Mouse (Mus musculus) T-helper 1 cell (primary cell): ENCODE measurements around the gene Rrp1.
"Not testable (repeated sequence)": the region's sequence is repeated elsewhere in the genome, so short reads cannot be mapped to it uniquely, and the experiment has no call there.

Experiments
- in situ Hi-C: fragments of 300-600 bp; cut with MboI, MseI; formaldehyde crosslinking; loops from one replicate; pipeline ENCODE4 v1.15.1; 2025; ENCODE audit warnings: high pct_unique_total_duplicates

Gene Rrp1

DNA sequence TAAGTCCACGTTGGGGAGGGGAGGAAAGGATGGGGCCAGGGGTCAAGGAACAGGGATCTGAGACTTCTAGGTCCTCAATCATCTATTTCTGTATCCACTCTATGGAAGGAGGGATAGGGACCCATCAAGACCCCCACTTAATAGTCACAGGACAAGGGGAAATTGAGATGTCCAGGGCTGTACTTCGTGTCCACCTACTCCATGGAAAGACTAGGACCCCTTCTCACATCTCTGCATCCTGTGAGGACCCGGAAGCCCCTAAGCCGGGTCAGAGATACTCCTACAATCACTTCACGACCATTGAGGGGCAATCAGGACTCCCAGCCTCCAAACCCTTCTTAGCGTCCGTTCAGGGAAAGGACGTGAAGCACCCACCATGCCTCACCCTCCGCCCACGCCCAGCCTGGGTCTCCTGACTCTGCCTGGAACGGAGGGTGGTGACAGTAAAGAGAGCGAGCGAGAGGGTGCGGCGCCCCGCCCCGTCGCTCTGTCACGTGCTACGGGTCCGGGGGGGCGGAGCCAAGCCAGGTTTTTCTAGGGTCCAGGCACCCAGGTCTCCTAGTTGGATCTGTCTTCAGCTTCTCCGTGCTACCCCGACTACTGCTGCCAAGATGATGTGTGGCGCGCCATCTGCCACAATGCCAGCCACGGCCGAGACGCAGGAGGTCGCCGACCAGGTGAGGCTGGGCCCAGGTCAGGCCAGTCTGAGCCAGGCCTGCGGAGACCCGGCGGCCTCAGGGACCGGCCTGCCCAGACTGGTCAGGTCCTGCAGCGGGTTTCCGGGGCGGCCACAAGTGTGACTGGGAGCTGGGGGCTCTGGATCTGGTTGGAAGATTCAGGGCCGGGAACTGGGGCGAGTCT lies 12.6 kb upstream of the Rrp1 start, which contains the start of gene Cstb:
TSS of gene Cstb (plus strand) at position 489 of the 861 bp plus-strand sequence.
- in situ Hi-C loops, result no loop called here

DNA sequence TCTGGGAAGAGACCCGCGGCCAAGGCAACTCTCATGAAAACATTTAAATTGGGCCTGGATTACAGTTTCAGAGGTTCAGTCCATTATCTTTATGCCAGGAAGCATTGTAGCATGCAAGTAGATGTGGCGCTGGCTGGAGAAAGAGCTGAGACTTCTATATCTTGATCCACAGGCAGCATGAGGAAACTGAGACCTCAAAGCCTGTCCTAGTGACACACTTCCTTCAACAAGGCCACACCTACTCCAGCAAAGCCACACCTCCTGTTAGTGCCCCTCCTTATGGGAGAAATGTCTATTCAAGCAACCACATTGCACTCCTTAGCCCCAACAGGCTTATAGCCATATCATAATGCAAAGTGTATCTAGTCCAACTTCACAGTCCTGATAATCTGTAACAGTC lies 9.8 kb upstream of the Rrp1 start:
- in situ Hi-C loops, result no loop called here

DNA sequence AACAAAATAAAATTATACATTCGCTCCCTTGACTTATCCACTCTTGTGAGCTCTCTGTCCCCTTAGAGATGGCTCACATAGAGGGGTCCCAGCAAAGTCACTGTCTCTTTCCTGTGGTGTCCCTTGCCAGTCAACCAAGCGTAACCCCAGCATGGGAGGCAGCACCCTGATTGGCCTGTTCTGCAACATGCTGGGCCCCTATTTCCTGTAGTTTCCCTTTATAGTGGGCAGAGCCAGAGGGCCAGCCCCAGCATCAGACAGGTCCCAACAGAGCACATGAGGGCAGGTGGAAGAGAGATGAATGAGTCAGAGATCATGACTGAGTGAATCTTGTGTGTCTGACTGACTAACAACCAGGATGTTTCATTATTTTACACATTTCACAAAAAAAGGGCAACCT lies 8.1 kb upstream of the Rrp1 start:
- in situ Hi-C loops, result no loop called here

DNA sequence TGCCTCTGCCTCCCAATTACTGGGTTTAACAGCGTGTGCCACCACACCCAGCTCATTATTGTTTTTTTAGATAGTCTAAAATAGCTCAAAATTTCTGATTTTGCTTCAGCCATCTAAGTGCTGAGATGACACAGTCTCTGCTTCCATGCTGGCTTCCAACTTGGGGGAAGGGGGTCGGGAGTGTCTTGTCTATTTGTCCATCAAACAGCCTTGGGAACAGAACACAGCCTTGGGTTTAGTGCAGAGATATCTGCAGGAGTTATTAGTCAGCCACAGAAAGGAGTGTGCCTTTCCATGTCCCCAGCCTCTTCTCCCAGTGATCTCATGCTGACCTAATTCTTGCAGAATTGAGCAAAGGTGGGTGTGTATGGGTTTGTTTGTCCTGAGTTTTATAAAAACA lies 5.9 kb upstream of the Rrp1 start:
- in situ Hi-C loops, result no loop called here

- in situ Hi-C loops, result no loop called here
Measured at GRCm38 (mm10) chr10:78417888-78418287, 5.0 kb upstream of the Rrp1 start.

DNA sequence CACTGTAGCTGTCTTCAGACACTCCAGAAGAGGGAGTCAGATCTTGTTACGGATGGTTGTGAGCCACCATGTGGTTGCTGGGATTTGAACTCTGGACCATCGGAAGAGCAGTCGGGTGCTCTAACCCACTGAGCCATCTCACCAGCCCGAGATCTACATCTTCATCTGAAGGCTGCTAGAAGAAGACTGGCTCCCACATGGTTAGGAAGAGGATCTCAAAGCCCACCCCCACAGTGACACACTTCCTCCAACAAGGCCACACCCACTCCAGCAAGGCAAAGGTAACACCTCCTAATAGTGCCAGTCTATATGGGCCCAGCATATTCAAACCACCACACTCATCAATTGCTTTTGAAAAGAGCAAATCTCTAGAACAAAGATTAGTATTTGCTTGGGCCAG lies 2.1 kb upstream of the Rrp1 start:
- in situ Hi-C loops, result not testable (repeated sequence)

GRCm38 (mm10) chr10:78413152-78413520 lies 293 bp upstream of the Rrp1 start:
- in situ Hi-C loops, result no loop called here

DNA sequence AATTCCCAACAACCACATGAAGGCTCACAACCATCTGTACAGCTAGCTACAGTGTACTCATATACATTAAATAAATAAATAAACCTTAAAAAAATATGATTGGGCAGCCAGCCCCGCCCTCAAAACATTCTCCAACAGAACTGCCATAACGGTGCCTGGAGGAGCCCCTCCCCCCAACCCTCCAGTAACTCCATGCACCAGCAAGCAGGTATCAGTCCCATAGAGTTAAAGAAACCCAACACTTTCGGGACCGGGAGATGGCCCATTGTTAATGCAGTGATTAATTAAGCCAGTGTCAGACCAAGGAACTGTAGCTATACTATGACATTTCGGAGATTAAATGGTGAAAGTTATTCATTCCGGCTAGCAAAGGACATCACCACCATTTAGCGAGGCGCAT lies 992 bp downstream of the Rrp1 start:
- in situ Hi-C loops, result no loop called here

- in situ Hi-C loops, result no loop called here
Measured at GRCm38 (mm10) chr10:78409035-78409788, 3.6 kb downstream of the Rrp1 start.

DNA sequence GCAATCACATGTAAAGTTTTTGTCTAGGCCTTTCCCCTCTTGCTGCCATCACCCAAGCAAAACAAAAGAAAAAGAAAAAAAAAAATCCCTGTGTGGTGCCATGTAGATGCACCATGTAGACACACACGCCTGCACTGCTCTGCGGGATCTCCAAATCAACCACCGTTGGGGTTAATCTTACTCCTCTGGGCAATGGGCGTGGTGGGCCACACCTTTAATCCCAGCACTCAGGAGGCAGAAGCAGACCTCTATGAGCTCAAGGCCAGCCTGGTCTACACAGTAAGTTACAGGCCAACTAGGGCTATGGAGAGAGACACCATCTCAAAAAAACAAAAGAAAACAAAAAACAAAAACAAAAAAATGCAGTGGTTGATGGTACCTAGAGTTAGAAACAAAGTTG lies 5.7 kb downstream of the Rrp1 start:
- in situ Hi-C loops, result no loop called here

DNA sequence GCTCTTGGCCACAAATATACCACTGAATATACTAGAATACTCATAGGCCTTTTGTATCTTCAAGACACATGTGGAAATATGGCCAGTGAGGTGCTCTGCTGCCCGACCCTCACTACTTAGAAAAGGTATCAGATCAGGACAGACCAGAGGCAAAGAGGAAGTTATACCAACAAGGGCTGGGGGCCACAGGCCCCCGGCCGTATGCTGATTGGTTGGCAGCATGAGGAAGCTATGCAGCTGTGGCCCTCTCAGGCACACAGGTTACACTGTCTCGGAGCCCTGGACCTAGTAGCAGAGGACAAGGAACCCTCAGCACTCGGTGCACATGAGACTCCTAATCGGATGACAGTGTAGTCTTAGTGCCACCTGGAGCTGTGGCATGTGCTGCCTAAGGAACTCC lies 6.7 kb downstream of the Rrp1 start:
- in situ Hi-C loops, result no loop called here

DNA sequence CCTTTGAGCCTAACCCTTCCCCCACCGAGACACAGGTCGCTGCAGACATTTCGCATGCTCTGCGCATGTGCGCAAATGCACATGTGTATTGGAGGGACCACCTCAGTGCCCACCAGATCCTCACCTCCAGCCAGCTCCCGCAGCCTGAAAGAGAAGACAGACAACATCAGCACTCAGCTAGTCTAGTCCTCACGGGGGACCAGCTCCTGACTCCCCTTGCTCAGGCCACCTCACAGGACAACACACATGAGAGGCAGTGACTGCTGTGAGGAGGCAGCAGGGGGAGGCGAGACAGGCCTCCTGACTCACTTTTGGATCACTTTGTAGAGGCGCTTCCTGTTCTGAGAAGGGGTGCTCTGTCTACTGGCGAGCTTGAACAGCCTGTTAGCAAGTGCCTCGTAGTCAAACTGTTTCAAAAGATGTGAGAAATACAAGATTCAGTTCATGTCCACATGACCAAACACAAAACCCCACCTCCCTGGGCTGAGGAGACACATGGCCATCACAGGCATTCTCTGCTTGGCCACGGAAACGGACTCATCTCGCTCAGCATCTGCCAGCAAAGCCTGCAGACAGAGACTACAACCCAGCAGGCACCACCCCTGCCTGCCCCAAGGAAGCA lies 10.4 kb downstream of the Rrp1 start:
- in situ Hi-C loops, result no loop called here

- in situ Hi-C loops, result no loop called here
Measured at GRCm38 (mm10) chr10:78401127-78401526, 11.7 kb downstream of the Rrp1 start.

- in situ Hi-C loops, result no loop called here
Measured at GRCm38 (mm10) chr10:78399090-78399657, 13.7 kb downstream of the Rrp1 start.

DNA sequence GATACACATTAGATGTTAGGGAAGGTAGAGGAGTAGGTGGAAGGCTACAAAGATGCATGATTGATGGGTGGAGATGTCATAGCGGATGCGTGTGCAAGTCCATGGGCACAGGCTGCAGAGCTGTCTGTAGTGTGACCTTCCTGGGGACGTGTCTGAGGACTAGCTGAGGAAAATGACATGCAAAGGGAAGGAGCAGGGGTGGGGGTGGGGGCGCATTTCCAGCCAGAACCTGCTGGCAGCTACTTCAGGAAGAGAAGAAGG lies 16.3 kb downstream of the Rrp1 start:
- in situ Hi-C loops, result no loop called here

- in situ Hi-C loops, result no loop called here
Measured at GRCm38 (mm10) chr10:78395819-78396624, 16.8 kb downstream of the Rrp1 start.

DNA sequence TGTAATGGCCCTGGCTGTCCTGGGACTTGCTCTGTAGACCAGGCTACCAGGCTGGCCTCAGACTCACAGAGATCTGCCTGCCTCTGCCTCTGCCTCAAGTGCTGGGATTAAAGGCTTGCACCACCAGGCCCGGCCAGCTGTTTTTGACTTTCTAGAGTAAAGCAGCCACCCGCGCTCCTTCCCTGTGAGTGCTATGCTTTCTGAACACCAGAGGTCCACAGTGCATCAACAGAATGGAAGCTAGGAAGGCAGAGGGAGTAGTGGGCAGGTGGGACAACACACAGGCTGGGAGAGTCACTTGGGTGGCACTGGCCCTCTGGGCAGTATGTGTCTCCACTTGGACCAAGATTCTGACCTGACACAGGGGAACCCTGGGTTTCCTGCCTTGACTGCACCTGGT lies 17.5 kb downstream of the Rrp1 start:
- in situ Hi-C loops, result no loop called here

- in situ Hi-C loops, result loop anchor here (5.0 kb wide), 1 partner anchor 100 kb away; no protein-coding TSS in a partner anchor
Measured at GRCm38 (mm10) chr10:78392072-78392471, 20.8 kb downstream of the Rrp1 start.

DNA sequence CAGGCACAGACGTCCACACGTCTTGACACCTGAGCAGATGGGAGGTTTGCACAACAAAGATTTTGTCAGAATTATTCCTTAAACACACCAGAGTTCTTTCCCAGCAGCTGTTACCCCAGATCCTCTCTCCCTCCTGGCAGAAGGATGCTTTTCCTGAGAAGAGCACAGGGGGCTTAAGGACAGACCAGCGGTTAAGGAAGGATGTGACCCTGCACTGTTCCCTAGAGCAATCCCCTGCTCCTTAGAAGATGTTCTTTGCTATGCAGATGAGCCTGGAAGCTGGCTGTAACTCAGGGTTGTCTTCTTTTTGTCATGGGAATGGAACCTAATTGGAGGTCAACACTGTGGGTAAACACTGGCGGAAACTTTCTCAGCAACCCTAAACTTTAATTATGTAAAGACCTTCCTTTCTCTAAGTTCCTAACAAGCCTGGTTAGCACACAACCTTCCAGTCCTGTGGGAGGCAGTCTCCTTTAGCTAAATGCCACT lies 21.8 kb downstream of the Rrp1 start:
- in situ Hi-C loops, result loop anchor here (5.0 kb wide), 1 partner anchor 99 kb away; no protein-coding TSS in a partner anchor

GRCm38 (mm10) chr10:78388216-78388980 lies 24.4 kb downstream of the Rrp1 start:
- in situ Hi-C loops, result no loop called here

DNA sequence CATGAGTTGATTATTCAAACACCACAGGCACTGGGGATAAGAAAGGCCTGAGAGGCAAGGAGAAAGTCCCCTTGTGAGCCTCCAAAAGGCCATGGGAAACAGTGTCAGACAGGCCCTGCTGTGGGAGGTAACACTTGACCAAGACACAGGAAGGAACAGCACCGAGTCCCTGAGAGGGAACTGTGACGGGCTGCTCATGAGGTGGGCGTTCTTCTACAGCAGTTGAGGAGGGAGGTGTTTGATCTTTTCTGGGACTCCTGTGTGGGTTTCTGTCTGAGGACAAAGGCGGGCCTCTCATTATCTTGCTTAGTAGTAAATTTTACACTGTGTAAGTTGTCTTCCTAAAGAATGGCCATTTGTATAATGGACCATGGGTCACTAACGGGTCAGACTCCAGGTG lies 27.3 kb downstream of the Rrp1 start:
- in situ Hi-C loops, result no loop called here
